Mouse (Mus musculus): ENCODE measurements around the gene Supt4a.

Gene Supt4a

DNA sequence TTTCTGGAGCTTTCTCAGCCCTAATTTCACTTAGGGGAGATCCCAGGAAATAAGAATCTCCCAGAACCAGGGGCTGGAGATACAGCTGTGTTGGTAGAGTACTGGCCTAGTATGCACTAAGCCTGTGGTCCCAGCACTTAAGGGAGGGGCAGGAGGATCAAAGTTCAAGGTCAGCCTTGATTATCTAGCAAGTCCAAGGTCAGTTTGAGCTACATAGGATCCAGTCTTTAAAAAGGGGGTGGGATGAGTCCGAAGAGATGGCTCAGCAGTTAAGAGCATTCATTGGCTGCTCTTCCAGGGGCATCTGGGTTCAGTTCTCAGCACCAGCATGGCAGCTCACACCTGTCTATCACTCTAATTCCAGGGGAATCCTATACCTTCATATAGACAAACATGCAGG is 15.0 kb downstream of the Supt4a start:
- no peak for DNase-seq

DNA sequence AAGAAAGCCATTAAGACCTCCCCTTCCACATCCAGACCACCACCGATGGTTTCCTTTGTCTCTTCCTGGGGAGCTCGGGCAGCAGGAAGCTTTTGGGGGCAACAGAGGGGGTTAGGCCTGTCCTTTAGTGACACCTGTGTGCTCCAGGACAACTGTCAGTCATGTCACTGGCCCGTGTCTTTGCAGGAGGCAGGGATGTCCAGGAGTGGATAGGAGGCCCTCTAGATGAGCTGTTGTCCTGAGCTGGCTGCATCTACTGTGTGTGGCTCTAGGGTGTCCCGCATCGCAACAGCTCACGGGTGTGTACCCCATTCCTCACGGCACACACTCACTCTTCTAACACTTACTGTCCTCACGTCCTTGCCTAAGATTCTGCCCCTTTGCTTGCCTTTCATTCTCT is 15.9 kb downstream of the Supt4a start:
- DNase-seq, result no peak

DNA sequence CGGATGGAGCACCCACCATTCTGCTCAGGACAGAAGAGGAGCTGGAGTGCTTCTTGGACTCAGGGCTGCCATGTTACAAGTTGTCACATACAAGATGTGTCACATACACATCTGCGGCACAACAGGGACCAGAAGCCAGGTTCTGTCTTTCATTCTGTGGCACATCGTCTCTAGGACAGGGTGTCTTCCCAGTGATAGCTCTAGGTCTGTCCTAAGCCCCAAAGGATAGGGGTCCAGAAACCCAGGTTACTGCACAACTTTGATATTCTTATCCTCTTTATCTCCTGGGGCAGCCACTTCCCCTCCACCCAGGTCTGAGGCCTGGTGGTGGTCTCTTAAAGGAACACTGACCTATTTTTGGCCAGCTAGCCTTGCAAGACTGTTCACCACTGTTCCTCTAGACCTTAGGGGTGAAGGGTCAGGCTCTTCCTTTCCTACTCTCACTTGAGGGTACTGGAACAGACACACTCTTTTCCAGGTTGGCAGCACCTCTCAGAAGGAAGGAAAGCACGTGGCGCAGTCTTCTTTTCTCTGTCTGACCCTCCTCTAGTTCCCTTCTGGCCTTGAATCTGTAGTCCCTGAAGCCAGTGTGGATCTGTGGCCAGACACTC is 16.6 kb downstream of the Supt4a start:
- DNase-seq, result no peak

DNA sequence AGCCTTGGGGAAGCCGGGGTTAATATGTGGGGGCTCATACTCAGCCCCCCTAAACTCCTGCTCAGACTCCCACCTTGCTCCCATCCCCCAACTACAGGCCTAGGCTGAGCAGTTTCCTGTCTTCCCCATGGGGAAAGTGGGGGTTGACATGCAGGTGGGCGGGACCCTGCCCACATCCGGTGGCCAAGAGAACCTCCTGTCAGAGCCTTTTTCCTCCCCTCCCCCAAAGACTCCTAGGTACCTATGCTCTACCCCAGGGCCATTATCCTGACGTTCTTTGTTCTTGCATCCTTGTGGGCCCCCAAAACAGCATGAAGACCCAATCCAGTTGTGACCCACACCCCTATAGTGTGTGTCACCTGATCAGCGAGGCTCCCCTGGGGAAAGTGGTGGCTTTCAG is 17.3 kb downstream of the Supt4a start:
- no peak for DNase-seq

DNA sequence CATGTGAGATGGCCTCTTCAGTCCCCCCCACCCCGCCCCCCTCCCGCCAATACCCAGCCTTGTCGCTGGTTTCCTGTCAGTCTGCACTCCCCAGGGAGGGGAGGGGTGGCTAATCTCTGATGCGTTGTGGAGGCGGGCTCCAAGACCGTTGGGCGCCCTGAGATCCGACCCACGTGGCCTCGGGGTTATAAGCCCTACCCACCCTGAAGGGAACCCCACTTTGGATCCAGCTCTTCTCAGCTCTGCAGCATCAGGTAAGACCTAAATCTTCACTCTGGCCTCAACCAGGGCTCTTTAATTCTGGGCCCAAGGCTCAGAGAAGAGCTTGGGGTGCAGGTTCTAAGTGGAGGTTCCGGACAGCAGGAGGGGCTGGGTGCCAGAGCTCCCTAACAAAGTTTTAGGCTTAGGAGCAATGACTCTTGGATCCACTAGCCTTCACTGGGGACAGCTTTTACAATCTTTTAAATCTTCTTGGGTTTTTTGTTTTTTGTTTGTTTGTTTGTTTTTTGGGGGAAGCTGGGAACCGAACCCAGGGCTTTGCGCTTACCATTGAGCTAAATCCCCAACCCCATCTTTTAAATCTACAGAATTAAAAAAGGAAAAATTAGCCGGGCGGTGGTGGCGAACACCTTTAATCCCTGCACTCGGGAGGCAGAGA is 18.1 kb downstream of the Supt4a start:
- DNase-seq, result peak in 1 of 2 experiments; percentile 50

DNA sequence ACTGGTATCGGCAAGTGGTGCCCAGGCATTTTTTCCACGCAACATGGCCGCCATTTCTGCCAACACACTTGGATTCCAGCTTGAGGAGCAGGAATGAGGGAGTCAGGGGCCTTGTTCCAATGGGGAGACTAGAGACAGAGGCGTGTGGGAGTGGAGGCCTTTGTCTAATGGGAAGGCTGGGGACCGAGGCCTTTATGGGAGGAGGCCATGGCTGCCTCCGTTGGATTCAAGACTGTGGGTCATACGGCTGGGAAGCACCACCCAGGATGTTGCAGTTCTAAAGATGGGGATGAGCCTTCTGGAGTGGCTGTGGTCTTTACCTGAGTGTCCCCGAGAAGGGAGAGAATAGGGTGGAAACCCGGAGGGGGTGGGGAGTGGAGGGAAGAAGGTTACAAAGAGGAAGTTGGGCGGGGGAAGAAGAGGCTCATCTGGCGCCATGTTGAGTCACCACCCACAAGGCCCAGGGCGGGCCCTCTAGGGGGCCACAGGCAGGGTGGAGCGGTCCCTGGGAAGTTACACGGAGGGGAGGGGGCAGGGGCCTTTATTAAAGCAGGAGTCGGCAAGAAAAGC is 19.0 kb downstream of the Supt4a start:
- DNase-seq, result peak in 1 of 2 experiments; percentile 22

DNA sequence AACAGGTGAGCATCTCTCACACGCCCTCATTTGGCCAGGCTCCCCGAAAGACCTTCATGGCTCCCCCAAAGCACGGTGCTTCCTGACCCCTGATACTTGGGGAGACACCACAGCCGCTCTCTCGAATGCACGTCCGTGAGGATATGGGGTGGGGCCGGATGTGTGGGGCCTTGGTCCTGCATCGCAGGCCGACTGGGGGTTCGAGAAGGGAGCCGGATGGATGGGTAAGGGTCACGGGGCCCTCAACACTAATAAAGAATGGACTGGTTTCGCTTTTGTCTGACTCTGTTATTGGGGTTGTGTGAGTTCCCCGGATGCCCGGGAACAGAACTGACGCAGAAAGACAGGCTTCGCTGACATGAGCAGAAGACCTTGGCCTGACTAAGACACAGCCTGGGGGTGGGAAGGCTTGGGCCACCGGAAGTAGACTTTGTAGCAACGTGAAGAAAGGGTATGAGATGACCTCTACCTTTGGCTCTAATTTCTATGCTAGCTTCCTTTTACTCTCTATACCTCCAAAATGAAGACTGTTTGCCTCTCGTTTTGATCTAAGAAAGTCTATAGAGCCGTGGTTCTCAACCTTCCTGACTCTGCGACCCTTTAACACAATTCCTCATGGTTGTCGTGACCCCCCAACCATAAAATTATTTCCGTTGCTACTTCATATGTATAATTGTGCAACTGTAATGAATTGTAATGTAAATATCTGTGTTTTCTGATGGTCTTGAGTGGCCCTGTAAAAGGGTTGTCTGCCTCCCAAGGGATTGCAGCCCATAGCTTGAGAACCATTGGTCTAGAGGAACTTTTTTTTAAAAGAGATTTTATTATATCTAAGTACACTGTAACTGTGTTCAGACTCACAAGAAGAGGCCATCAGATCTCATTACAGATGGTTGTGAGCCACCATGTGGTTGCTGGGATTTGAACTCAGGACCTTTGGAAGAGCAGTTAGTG is 19.9 kb downstream of the Supt4a start:
- DNase-seq, result no peak

DNA sequence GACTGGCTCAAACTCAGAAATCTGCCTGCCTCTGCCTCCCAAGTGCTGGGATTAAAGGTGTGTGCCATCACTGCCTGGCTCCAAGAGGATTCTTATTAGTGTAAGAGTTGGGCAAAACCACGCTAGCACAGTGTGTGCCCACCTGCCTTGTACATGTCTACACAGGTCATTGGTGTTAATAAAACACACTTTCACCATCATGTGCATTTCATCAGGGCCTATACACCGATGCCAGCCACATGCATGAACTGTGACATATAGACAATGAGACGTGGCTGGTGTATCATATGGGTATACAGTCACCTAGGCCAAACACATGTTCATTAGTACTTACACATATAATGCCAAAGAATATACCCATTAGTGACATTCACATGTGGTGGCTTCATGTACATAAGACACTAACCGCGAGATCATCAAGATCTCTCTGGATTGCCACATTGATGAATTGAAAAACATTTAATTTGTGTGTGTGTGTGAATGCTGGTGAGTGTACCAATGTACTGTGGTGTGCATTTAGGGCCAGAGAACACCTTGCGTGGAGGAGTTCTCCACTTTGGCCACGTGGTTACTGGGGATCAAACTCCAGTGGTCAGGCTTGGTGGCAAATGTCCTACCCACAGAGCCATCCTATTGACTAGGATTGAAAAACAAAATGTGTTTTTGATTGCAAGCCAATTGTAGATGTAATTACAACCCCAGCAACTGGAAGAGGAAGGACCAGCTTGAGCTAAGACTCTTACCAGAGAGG is 21.0 kb downstream of the Supt4a start:
- DNase-seq, result no peak

DNA sequence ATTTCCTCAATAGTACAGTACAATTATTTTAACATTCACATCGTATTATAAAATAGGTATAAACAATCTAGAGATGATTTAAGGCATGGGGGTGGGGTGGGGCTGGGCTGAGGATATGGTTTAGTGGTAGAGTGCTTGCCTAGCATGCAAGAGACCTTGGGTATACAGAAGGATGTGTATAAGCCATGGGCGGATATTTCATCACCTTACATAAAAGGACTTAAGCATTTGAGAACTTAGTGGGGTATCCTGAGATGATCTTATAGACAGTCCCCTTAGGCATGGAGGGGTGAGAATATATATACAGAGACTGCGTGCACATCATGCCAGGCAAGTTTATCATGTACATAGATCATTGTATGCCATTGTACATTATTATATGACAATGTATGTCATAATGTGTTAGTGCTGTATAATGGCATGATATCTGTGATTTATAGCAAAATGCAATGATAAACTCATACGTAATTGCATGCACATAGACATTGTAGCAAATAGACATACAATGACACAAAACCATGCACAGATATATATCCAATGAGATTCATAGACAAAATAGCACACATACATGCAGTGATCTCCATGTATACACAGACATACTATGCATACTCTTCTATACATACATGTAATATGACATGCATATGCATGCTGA is 21.7 kb downstream of the Supt4a start:
- DNase-seq, result no peak

DNA sequence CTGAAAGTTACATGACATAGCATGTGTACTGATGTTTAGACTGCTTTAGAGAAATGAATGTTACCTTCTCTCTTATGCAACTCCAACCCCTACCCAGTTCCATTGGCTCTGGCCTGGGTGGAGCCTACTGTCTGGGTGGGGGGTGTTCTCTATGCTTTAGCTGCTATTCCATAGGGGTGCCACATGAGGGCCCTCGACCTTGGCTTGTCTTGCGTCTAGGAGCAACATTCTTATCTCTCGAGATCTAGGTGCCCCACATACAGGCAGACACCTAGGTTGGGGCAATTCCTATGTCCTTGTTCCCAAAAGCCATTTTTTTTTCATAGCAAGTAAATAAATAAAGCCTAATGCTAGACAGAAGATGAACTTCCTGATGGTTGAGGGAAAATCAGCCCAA is 22.3 kb downstream of the Supt4a start:
- no peak for DNase-seq

DNA sequence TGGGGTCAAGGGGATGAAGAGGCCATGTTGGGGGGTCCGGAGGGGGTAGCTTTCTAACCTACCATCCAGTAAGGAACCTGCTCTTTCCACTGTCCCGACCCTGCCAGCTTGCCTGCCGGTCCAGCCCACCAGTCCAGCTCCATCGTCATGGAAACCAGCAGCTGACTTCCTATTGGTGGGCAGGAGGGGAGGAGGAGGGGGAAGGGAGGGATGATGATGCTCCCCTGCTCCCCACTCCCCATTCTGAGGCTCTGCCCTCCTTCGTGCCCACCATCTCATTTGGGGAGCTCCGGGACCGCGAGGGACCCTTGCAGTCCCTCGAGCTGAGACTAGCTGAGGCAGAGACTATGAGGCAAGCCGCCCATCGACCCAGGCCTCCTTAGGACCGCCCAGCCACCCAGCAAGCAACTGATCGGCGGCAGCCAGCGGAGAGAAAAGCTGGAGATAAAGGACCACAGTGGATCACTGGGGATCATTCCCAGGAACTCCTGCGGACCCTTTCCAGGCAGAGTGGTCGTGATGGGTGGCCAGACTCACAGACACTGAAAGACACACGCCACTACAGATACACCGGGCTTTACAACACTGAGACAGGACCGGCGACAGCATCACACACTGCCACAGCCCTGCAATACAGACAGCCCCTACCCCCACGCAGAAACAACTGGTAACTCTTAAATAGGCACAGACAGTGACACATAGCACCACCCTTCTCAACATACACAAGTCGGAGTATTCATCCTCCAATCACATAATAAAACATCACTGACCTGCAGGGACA is 23.1 kb downstream of the Supt4a start, which contains the start of gene Tspoap1:
Gene Tspoap1 (plus strand): TSS at position 241 of the 781 bp plus-strand sequence.
- DNase-seq, result no peak

DNA sequence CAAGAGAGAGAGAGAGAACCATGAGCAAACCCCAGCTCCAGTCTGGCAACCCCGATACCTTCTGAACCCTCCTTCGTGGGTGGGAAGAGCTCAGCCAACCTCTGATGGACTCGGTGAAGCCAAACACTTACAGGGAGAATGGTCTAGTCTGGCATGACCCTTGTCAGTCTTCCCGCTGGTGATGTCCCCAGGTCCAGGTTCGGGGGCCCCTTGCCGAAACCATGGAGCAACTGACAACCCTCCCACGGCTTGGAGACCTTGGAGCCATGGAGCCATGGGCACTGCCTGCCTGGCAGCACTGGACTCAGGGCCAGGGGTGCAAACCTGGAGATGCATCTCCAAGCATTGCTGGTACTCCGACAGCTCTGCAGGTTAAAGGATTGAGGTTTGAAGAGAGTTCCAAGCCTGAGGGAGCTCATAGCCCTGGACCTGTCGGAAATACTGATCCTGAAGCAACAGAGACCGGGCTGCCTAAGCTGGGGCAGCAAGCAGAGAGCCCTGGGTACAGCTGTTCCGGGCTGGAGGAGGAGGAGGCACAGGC is 23.9 kb downstream of the Supt4a start:
- no peak for DNase-seq

DNA sequence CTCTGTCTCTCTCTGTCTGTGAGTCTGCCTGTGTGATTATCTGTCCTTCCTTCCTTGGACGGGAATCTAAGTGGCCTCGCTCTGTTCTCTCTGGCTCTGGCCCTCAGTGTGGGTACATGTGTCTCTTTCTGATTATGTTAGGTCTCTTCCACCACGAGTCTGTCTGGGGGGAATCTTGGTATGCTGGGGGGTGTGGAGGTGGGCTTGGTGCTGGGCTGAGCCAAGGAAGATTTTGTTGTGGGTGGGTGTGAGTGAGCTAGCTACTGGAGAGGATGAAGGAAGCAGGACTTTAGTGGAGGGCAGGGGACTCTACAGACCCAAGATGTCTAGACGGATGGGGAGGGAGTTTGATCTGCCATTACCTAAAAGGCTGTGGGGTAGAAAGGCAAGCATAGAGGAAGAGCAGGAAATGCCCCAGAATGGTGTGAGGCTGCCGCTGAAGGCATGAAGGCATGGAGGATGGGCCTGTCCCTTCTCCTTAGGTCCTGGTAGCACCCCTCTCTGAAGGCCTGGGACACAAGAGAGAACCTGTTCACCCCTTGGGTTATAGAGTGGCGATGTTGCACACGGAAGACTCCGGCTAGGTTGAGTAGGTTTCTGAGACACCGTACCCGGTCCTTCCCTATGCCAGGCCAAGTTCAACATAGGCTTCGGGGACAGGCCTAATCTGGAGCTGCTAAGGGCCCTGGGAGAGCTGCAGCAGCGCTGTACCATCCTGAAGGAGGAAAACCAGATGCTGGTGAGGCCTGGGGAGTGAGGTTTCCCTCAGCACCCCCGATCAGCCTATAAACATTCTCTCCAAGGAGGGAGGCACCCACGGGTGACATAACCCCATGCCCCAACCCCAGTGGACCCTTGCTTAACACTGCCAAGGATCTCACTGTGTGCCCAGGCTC is 24.7 kb downstream of the Supt4a start:
- DNase-seq, result no peak

DNA sequence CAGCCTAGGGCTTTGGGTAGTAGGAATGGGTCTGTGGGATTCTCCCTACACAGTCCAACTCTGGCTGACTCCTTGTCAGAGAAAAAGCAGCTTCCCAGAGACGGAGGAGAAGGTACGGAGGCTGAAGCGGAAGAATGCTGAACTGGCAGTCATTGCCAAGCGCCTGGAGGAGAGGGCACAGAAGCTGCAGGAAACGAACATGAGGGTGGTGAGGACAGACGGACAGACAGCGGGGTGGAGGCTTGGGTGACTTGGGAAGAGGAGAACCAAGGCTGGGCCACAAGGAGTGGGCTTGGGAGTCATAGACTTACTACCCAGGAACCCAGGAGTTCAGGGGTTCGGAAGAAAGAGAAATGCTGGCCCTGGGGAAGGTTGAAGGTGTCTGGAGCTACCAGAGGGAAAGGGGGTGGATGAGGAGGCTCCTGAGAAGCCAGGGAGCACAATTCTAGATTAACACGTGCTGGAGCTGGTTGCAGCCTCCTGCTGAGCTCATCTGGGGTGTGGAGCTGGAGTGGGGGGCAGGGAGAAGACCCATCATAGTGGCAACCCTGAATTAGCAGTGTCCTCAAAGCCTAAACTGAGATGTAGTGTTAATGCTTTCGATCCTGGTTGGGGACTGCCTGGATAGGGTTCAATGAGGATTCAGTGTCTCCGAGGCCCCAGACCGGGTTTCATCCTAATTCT is 25.5 kb downstream of the Supt4a start:
- DNase-seq, result no peak

DNA sequence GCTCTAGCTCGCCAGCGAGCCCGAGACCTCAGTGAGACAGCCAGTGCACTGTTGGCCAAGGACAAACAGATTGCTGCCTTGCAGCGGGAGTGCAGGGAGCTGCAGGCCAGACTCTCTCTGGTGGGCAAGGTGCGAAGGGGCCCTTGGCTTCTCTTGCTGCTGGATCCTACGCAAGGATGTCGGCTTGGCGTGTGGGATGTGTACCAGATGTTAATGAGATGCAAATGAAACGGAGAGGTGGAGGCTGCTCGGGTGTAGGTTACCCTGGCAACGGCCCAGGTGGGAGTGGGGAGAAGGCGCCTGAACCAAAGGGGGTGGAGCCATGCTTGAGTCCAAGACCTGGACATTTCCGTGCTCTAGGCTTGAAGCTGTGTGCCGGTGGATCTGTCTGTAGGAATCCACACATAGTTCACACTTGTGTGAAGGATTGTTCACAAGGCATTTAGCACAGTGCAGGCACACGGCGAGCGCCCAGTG is 26.2 kb downstream of the Supt4a start:
- peak; percentile 66 to 69 for DNase-seq

DNA sequence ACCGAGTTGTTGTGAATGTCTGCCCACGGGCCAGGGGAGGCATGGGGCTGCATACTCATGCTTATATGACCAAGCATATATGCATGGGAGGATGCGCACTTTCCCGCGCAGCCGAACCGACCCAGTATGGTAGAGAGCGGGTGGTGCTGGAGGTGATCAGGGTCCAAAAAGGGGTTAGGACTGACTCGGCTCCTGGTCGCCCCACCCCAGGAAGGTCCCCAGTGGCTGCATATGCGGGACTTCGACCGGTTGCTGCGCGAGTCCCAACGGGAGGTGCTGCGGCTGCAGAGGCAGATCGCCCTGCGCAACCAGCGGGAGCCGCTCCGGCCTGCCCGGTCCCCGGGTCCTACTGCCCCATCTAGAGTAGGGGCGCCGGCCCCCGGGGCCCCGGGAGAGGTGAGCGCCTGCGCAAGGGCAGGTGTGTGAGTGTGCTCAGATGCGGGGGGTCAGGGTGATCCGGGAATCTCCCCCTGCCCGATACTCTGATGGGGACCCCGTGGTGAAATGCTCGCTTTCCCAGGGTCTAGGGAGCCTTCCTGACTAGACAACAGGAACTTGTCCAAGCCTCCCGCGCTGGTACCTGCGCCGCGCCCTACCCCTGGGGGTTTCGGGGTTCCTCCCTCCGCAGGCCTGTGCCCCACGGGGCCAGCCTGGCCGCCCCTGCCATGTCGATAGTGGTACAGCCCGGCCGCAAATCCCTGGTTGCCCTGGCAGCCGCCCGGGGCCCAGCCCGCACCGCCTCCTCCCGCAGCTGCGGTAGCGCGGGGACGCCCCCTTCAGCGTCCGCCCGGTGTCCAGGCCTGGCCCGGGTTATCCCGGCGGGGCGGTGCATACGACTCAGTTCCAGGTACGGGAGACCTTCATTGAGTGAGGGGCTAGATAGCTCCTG is 26.9 kb downstream of the Supt4a start:
- peak in 1 of 2 experiments; percentile 53 for DNase-seq

DNA sequence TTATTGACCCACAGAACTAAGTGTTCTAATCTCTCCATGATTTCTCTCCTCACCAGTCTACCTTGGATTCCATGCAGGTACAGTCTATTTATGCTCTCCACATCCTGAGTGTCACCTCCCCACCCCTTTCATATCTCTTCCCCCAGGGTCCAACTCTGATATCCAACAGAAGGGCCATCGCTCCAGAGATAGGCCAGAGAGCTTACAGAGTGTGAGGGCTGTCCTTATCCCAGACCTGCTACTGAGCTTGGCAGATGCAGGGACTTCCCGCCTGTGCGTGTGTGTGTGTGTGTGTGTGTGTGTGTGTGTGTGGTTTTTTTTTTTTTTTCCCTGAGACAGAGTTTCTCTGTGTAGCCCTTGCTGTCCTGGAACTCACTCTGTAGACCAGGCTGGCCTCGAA is 31.4 kb downstream of the Supt4a start:
- no peak for DNase-seq

DNA sequence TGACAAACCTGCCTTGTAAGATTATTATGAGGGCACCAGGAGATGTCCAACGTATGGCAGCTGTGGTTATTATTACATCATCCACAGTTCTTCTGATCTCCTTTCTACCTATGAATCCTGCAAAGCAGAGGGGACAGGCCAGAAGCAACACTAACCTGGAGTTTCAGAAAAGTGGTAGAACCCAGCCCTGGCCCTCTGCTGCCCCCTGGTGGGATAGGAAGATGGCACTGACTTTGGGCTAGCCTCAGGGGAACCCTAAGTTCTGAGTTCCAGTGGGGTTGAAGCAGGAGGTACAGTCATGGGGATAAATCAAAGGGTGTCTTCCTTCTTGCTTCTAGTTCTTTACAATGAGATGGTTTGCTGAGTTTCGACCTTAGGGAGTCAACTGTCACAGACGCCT is 33.6 kb downstream of the Supt4a start:
- DNase-seq, result peak; percentile 60 to 92

Data from kidney, postnatal 36 days (tissue).